Mouse (Mus musculus) forebrain, embryonic 16.5 days (tissue): ENCODE measurements around the gene Cemip. TPM values are rescaled to one million over a fixed set of nuclear protein-coding genes. Genes with fewer than 3 reads are reported as not detected.
A peak's percentile ranks its signal among the peaks of the same experiment; 100 is the strongest.
"Not testable (repeated sequence)": the region's sequence is repeated elsewhere in the genome, so short reads cannot be mapped to it uniquely, and the experiment has no call there.

ENCODE experiments used
- ATAC-seq: fragments of 200-750 bp; cut with Nextera tagmentation; 2 replicates; pipeline ENCODE4 v1.8.0; 2017; ENCODE audit warnings: mild to moderate bottlenecking, moderate library complexity
- H3K27ac ChIP-seq: fragments of 300-500 bp; sonication (generic); 2 replicates; pipeline ENCODE4 v1.5.1; 2014; ENCODE audit warnings: low read length, control low read depth
- H3K27me3 ChIP-seq: fragments of 300-500 bp; sonication (generic); replicated peaks from 2 replicates; pipeline ENCODE4 v1.6.1; 2014; ENCODE audit warnings: low read length; ENCODE audit not compliant: control insufficient read depth, insufficient read depth
- H3K36me3 ChIP-seq: fragments of 300-500 bp; sonication (generic); 2 replicates; pipeline ENCODE4 v1.6.1; 2014; ENCODE audit not compliant: control insufficient read depth, insufficient read depth
- H3K4me1 ChIP-seq: fragments of 300-500 bp; sonication (generic); replicated peaks from 2 replicates; pipeline ENCODE4 v1.6.1; 2014; ENCODE audit warnings: low read length; ENCODE audit not compliant: control insufficient read depth, insufficient read depth
- H3K4me2 ChIP-seq: fragments of 300-500 bp; sonication (generic); 2 replicates; pipeline ENCODE4 v1.6.1; 2014; ENCODE audit warnings: mild to moderate bottlenecking, low read length, control low read depth
- H3K4me3 ChIP-seq: fragments of 300-500 bp; sonication (generic); replicated peaks from 2 replicates; pipeline ENCODE4 v1.5.1; 2014; ENCODE audit warnings: mild to moderate bottlenecking, low read length, control low read depth
- H3K9ac ChIP-seq: fragments of 300-500 bp; sonication (generic); replicated peaks from 2 replicates; pipeline ENCODE4 v1.6.1; 2014; ENCODE audit warnings: low read depth, low read length, control low read depth
- H3K9me3 ChIP-seq: fragments of 300-500 bp; sonication (generic); 2 replicates; pipeline ENCODE4 v1.6.1; 2016; ENCODE audit warnings: low read length; ENCODE audit not compliant: control insufficient read depth
- WGBS: fragments of 180-500 bp; shearing (Covaris S2); extraction: QIAGEN DNeasy Blood & Tissue Kit; methylation state at CpG from one replicate; pipeline ENCODE4 v1.1.7; 2014; 5-methylcytosine and 5-hydroxymethylcytosine counted together
- polyA plus RNA-seq: library from polyadenylated mRNA; unstranded; fragments of >200 nt; fragmentation: Nextera tagmentation; extraction: Ambion mirVana; gene quantifications from 2 replicates; pipeline ENCODE4 v1.2.1, GENCODE M21; 2015

Gene Cemip
- polyA plus RNA-seq, 1 experiment from 2014 or later = 0.60 TPM

GRCm38 (mm10) chr7:83900519-83900918 lies 185.8 kb downstream of the Cemip start:
- H3K4me2 ChIP-seq = no peak overlapping the region
- no peak for ATAC-seq
- no peak overlapping the region for H3K9ac ChIP-seq
- WGBS = 89% methylated on average over 3 of the region's 3 CpGs
- H3K27me3 ChIP-seq = no peaks in the 10 kb centered on the region
- H3K36me3 ChIP-seq = peaks cover 10% of the 10 kb centered on the region; the same call in 1 of the 2 replicates
- H3K9me3 ChIP-seq = no peaks in the 10 kb centered on the region
- no peak overlapping the region for H3K27ac ChIP-seq
- H3K4me3 ChIP-seq = no peak overlapping the region
- no peaks in the 10 kb centered on the region for H3K4me1 ChIP-seq

- Histone ChIP-seq H3K27ac (no peak overlapping the region), H3K36me3 (peaks cover 11% of the 10 kb centered on the region; the same call in 1 of the 2 replicates), H3K4me1 (peaks cover 7% of the 10 kb centered on the region), H3K9ac (no peak overlapping the region), H3K9me3 (no peaks in the 10 kb centered on the region), H3K4me2 (no peak overlapping the region), H3K27me3 (no peaks in the 10 kb centered on the region), H3K4me3 (no peak overlapping the region)
- whole genome bisulfite sequencing = 92% methylated on average over 11 of the region's 11 CpGs
- no peak for ATAC-seq
Measured at GRCm38 (mm10) chr7:83898267-83898666, 188.0 kb downstream of the Cemip start.

GRCm38 (mm10) chr7:83896077-83896740 lies 190.1 kb downstream of the Cemip start:
- no peak overlapping the region for H3K4me2 ChIP-seq
- H3K4me1 ChIP-seq = peaks cover 16% of the 10 kb centered on the region
- no peak overlapping the region for H3K9ac ChIP-seq
- no peaks in the 10 kb centered on the region for H3K9me3 ChIP-seq
- peaks cover 11% of the 10 kb centered on the region; the same call in 1 of the 2 replicates for H3K36me3 ChIP-seq
- 97% methylated on average over 5 of the region's 5 CpGs for WGBS
- H3K27ac ChIP-seq = no peak overlapping the region
- no peak for ATAC-seq
- no peak overlapping the region for H3K4me3 ChIP-seq
- no peaks in the 10 kb centered on the region for H3K27me3 ChIP-seq

GRCm38 (mm10) chr7:83894348-83894747 lies 192.0 kb downstream of the Cemip start:
- Histone ChIP-seq H3K27ac (no peak overlapping the region), H3K9ac (no peak overlapping the region), H3K4me2 (no peak overlapping the region), H3K4me3 (no peak overlapping the region), H3K4me1 (peaks cover 16% of the 10 kb centered on the region), H3K36me3 (peaks cover 7% of the 10 kb centered on the region; the same call in 1 of the 2 replicates), H3K9me3 (no peaks in the 10 kb centered on the region), H3K27me3 (no peaks in the 10 kb centered on the region)
- ATAC-seq = no peak
- WGBS = 95% methylated on average over 1 of the region's 1 CpGs

- peaks cover 16% of the 10 kb centered on the region for H3K4me1 ChIP-seq
- peak overlapping the region; percentile 91 for H3K27ac ChIP-seq
- H3K9ac ChIP-seq = peak overlapping the region; percentile 90
- H3K36me3 ChIP-seq = peaks cover 4% of the 10 kb centered on the region; the same call in 1 of the 2 replicates
- no peak for ATAC-seq
- H3K9me3 ChIP-seq = no peaks in the 10 kb centered on the region
- H3K4me2 ChIP-seq = peak overlapping the region; percentile 79
- peak overlapping the region; percentile 88 for H3K4me3 ChIP-seq
- WGBS = under 1% methylated on average over 21 of the region's 21 CpGs
- H3K27me3 ChIP-seq = no peaks in the 10 kb centered on the region
Measured at GRCm38 (mm10) chr7:83892333-83892669, 194.0 kb downstream of the Cemip start.

- Histone ChIP-seq H3K4me3 (peak overlapping the region; percentile 88), H3K9me3 (no peaks in the 10 kb centered on the region), H3K4me1 (peaks cover 16% of the 10 kb centered on the region), H3K27ac (peak overlapping the region; percentile 91), H3K9ac (peak overlapping the region; percentile 90), H3K36me3 (peaks cover 4% of the 10 kb centered on the region; the same call in 1 of the 2 replicates), H3K4me2 (peak overlapping the region; percentile 79), H3K27me3 (no peaks in the 10 kb centered on the region)
- ATAC-seq = peak; percentile 97
- 2% methylated on average over 44 of the region's 44 CpGs for WGBS
Measured at GRCm38 (mm10) chr7:83891433-83892332, 194.6 kb downstream of the Cemip start.

- not testable (repeated sequence) for H3K27ac ChIP-seq, ATAC-seq, H3K27me3 ChIP-seq, H3K36me3 ChIP-seq, H3K4me2 ChIP-seq, H3K9ac ChIP-seq, H3K4me3 ChIP-seq, H3K9me3 ChIP-seq
- peaks cover 16% of the 10 kb centered on the region for H3K4me1 ChIP-seq
- WGBS = 92% methylated on average over 5 of the region's 5 CpGs
Measured at GRCm38 (mm10) chr7:83889946-83890345, 196.4 kb downstream of the Cemip start.

- WGBS = 78% methylated on average over 3 of the region's 3 CpGs
- H3K4me1 ChIP-seq = peaks cover 21% of the 10 kb centered on the region
- ATAC-seq = no peak
- no peak overlapping the region for H3K9ac ChIP-seq
- H3K36me3 ChIP-seq = no peaks in the 10 kb centered on the region
- no peak overlapping the region for H3K4me3 ChIP-seq
- H3K27me3 ChIP-seq = no peaks in the 10 kb centered on the region
- no peak overlapping the region for H3K27ac ChIP-seq
- no peak overlapping the region for H3K4me2 ChIP-seq
- H3K9me3 ChIP-seq = no peaks in the 10 kb centered on the region
Measured at GRCm38 (mm10) chr7:83889383-83889782, 196.9 kb downstream of the Cemip start.

GRCm38 (mm10) chr7:83886366-83887129 lies 199.8 kb downstream of the Cemip start:
- Histone ChIP-seq H3K4me1 (peaks cover 21% of the 10 kb centered on the region), H3K9me3 (0 out of 2 replicates have a peak, but pooled peaks cover 2% of the 10 kb centered on the region), H3K27ac (no peak overlapping the region), H3K4me3 (no peak overlapping the region), H3K4me2 (no peak overlapping the region), H3K36me3 (no peaks in the 10 kb centered on the region; the same call in 1 of the 2 replicates), H3K9ac (no peak overlapping the region), H3K27me3 (no peaks in the 10 kb centered on the region)
- WGBS = 96% methylated on average over 6 of the region's 6 CpGs
- no peak for ATAC-seq
